Mouse (Mus musculus) embryonic facial prominence, embryonic 14.5 days (tissue): ENCODE measurements around the gene Neurod2. TPM values are rescaled to one million over a fixed set of nuclear protein-coding genes. Genes with fewer than 3 reads are reported as not detected.

Experiments
- ATAC-seq: fragments of 200-750 bp; cut with Nextera tagmentation; 2 replicates; pipeline ENCODE4 v1.8.0; 2017; ENCODE audit warnings: low read depth, moderate number of reproducible peaks, moderate TSS enrichment
- DNase-seq: peaks from one replicate; pipeline ENCODE4 v3.0.0-alpha.2; 2015; ENCODE audit warnings: low spot score
- H3K27ac ChIP-seq: fragments of 300-500 bp; sonication (generic); replicated peaks from 2 replicates; pipeline ENCODE4 v1.5.1; 2014; ENCODE audit warnings: low read depth, mild to moderate bottlenecking, low read length, moderate library complexity
- H3K27me3 ChIP-seq: fragments of 300-500 bp; sonication (generic); replicated peaks from 2 replicates; pipeline ENCODE4 v1.6.1; 2014; ENCODE audit warnings: low read length; ENCODE audit not compliant: control insufficient read depth, insufficient read depth
- H3K36me3 ChIP-seq: fragments of 300-500 bp; sonication (generic); 2 replicates; pipeline ENCODE4 v1.6.1; 2014; ENCODE audit warnings: low read length, mixed read lengths; ENCODE audit not compliant: control insufficient read depth, insufficient read depth
- H3K4me1 ChIP-seq: fragments of 300-500 bp; sonication (generic); 2 replicates; pipeline ENCODE4 v1.6.1; 2014; ENCODE audit warnings: antibody characterized with exemption, low read length; ENCODE audit not compliant: control insufficient read depth, insufficient read depth
- H3K4me2 ChIP-seq: fragments of 300-500 bp; sonication (generic); 2 replicates; pipeline ENCODE4 v1.6.1; 2014; ENCODE audit warnings: low read depth, mild to moderate bottlenecking, low read length, moderate library complexity, mixed read lengths
- H3K4me3 ChIP-seq: fragments of 300-500 bp; sonication (generic); 2 replicates; pipeline ENCODE4 v1.5.1; 2014; ENCODE audit warnings: low read depth, mild to moderate bottlenecking, low read length
- H3K9ac ChIP-seq: fragments of 300-500 bp; sonication (generic); 2 replicates; pipeline ENCODE4 v1.6.1; 2014; ENCODE audit warnings: low read depth, mild to moderate bottlenecking, low read length, moderate library complexity, mixed read lengths
- H3K9me3 ChIP-seq: fragments of 300-500 bp; sonication (generic); 2 replicates; pipeline ENCODE4 v1.6.1; 2016; ENCODE audit warnings: low read length; ENCODE audit not compliant: control insufficient read depth
- WGBS: fragments of 180-500 bp; shearing (Covaris S2); extraction: QIAGEN DNeasy Blood & Tissue Kit; methylation state at CpG from one replicate; pipeline ENCODE4 v1.1.7; 2014; 5-methylcytosine and 5-hydroxymethylcytosine counted together
- polyA plus RNA-seq: library from polyadenylated mRNA; unstranded; fragments of >200 nt; fragmentation: Nextera tagmentation; extraction: Ambion mirVana; gene quantifications from 2 replicates; pipeline ENCODE4 v1.2.1, GENCODE M21; 2014

The Neurod2 gene
- polyA plus RNA-seq: 0.10 TPM in 1 of 2 replicates, not detected in the other

- no peaks in the 10 kb centered on the region for H3K36me3 ChIP-seq
- H3K27ac ChIP-seq: no peak within 1 kb of the TSS
- no peak for ATAC-seq
- H3K4me3 ChIP-seq: peak within 1 kb of the TSS; percentile 26
- 0 out of 2 replicates have a peak within 1 kb of the TSS, but pooled peaks have one; percentile 3 for H3K9ac ChIP-seq
- no peak for DNase-seq
- WGBS: 2% methylated on average over 36 of the region's 38 CpGs
- H3K4me1 ChIP-seq: peaks cover 14% of the 10 kb centered on the region; the same call in 1 of the 2 replicates
- H3K27me3 ChIP-seq: peaks cover 100% of the 10 kb centered on the region
- no peaks in the 10 kb centered on the region for H3K9me3 ChIP-seq
- peak within 1 kb of the TSS; percentile 45 for H3K4me2 ChIP-seq
These were observed at the start of gene Neurod2 for GRCm38 (mm10) chr11:98329081-98329959. TSS of gene Neurod2 (minus strand) at chr11:98329648.

GRCm38 (mm10) chr11:98377787-98378186 lies 48.3 kb upstream of the Neurod2 start:
- H3K27ac ChIP-seq: no peak overlapping the region
- H3K9me3 ChIP-seq: no peaks in the 10 kb centered on the region
- no peaks in the 10 kb centered on the region for H3K27me3 ChIP-seq
- DNase-seq (no peak), ATAC-seq (no peak)
- H3K4me1 ChIP-seq: no peaks in the 10 kb centered on the region
- WGBS: 81% methylated on average over 11 of the region's 11 CpGs
- peaks cover 73% of the 10 kb centered on the region for H3K36me3 ChIP-seq
- H3K9ac ChIP-seq: no peak overlapping the region
- no peak overlapping the region for H3K4me3 ChIP-seq
- no peak overlapping the region for H3K4me2 ChIP-seq

- no peak overlapping the region for H3K9ac ChIP-seq
- DNase-seq: no peak
- H3K27me3 ChIP-seq: no peaks in the 10 kb centered on the region
- H3K36me3 ChIP-seq: peaks cover 73% of the 10 kb centered on the region
- H3K4me3 ChIP-seq: no peak overlapping the region
- ATAC-seq: no peak
- H3K9me3 ChIP-seq: no peaks in the 10 kb centered on the region
- WGBS: 75% methylated on average over 5 of the region's 5 CpGs
- H3K4me1 ChIP-seq: no peaks in the 10 kb centered on the region
- no peak overlapping the region for H3K27ac ChIP-seq
- no peak overlapping the region for H3K4me2 ChIP-seq
These were observed 47.3 kb upstream of the Neurod2 start for GRCm38 (mm10) chr11:98376756-98377155.

- 0 out of 2 replicates have a peak, but pooled peaks cover 3% of the 10 kb centered on the region for H3K4me1 ChIP-seq
- H3K4me3 ChIP-seq: no peak overlapping the region
- DNase-seq: no peak
- no peak overlapping the region for H3K9ac ChIP-seq
- no peaks in the 10 kb centered on the region for H3K9me3 ChIP-seq
- H3K36me3 ChIP-seq: peaks cover 55% of the 10 kb centered on the region
- H3K27me3 ChIP-seq: no peaks in the 10 kb centered on the region
- ATAC-seq: no peak
- no peak overlapping the region for H3K27ac ChIP-seq
- H3K4me2 ChIP-seq: no peak overlapping the region
- 87% methylated on average over 8 of the region's 8 CpGs for WGBS
These were observed 44.8 kb upstream of the Neurod2 start for GRCm38 (mm10) chr11:98374266-98374665.

GRCm38 (mm10) chr11:98373244-98373643 lies 43.8 kb upstream of the Neurod2 start:
- no peak overlapping the region for H3K4me2 ChIP-seq
- H3K4me3 ChIP-seq: no peak overlapping the region
- ATAC-seq (no peak), DNase-seq (no peak)
- peaks cover 44% of the 10 kb centered on the region for H3K36me3 ChIP-seq
- H3K4me1 ChIP-seq: 0 out of 2 replicates have a peak, but pooled peaks cover 3% of the 10 kb centered on the region
- H3K27me3 ChIP-seq: no peaks in the 10 kb centered on the region
- no peak overlapping the region for H3K27ac ChIP-seq
- 89% methylated on average over 6 of the region's 6 CpGs for WGBS
- no peaks in the 10 kb centered on the region for H3K9me3 ChIP-seq
- H3K9ac ChIP-seq: no peak overlapping the region

- Histone ChIP-seq H3K9ac (no peak overlapping the region), H3K27me3 (no peaks in the 10 kb centered on the region), H3K4me2 (no peak overlapping the region), H3K36me3 (peaks cover 36% of the 10 kb centered on the region), H3K4me1 (0 out of 2 replicates have a peak, but pooled peaks cover 3% of the 10 kb centered on the region), H3K27ac (no peak overlapping the region), H3K9me3 (no peaks in the 10 kb centered on the region), H3K4me3 (no peak overlapping the region)
- 0% methylated on average over 2 of the region's 2 CpGs for WGBS
- DNase-seq: peak; percentile 73
- no peak for ATAC-seq
These were observed 43.0 kb upstream of the Neurod2 start for GRCm38 (mm10) chr11:98372406-98372805.

- no peak for DNase-seq
- Histone ChIP-seq H3K9ac (0 out of 2 replicates have a peak overlapping the region, but pooled peaks have one; percentile 14), H3K9me3 (no peaks in the 10 kb centered on the region), H3K27ac (no peak overlapping the region), H3K4me3 (no peak overlapping the region), H3K27me3 (no peaks in the 10 kb centered on the region), H3K4me2 (no peak overlapping the region), H3K36me3 (peaks cover 29% of the 10 kb centered on the region), H3K4me1 (0 out of 2 replicates have a peak, but pooled peaks cover 3% of the 10 kb centered on the region)
- no peak for ATAC-seq
- WGBS: 55% methylated on average over 4 of the region's 10 CpGs
These were observed 42.2 kb upstream of the Neurod2 start for GRCm38 (mm10) chr11:98371556-98372240.

- Histone ChIP-seq H3K4me2 (no peak overlapping the region), H3K4me1 (0 out of 2 replicates have a peak, but pooled peaks cover 3% of the 10 kb centered on the region), H3K27ac (no peak overlapping the region), H3K9me3 (no peaks in the 10 kb centered on the region), H3K27me3 (no peaks in the 10 kb centered on the region), H3K9ac (no peak overlapping the region), H3K4me3 (no peak overlapping the region), H3K36me3 (peaks cover 18% of the 10 kb centered on the region)
- ATAC-seq (no peak), DNase-seq (no peak)
- 58% methylated on average over 2 of the region's 2 CpGs for WGBS
These were observed 41.1 kb upstream of the Neurod2 start for GRCm38 (mm10) chr11:98370588-98370987.
